Mouse (Mus musculus) brain, adult 2 months (tissue): ENCODE data around the gene Xk.
"Not testable (repeated sequence)": the region's sequence is repeated elsewhere in the genome, so short reads cannot be mapped to it uniquely, and the experiment has no call there.

Experiments
- DNase-seq: peaks from one replicate; pipeline ENCODE4 v3.0.0; 2011; ENCODE audit warnings: low read depth, low spot score

Gene Xk

GRCm38 (mm10) chrX:9272460-9273361, at the start of gene Xk:
Xk (plus strand) TSS chrX:9272756.
- DNase-seq: peak; percentile 88

GRCm38 (mm10) chrX:9227105-9227504, 45.5 kb upstream of the Xk start:
- DNase-seq: peak; percentile 80

GRCm38 (mm10) chrX:9240737-9241591, 31.6 kb upstream of the Xk start:
- peak; percentile 89 for DNase-seq

- peak; percentile 43 for DNase-seq
Measured at GRCm38 (mm10) chrX:9243381-9243864, 29.1 kb upstream of the Xk start.

GRCm38 (mm10) chrX:9244603-9245336, 27.8 kb upstream of the Xk start:
- no peak for DNase-seq

GRCm38 (mm10) chrX:9248911-9249310, 23.6 kb upstream of the Xk start:
- no peak for DNase-seq

- DNase-seq: no peak
Measured at GRCm38 (mm10) chrX:9253990-9254389, 18.6 kb upstream of the Xk start.

- DNase-seq: peak; percentile 54
Measured at GRCm38 (mm10) chrX:9254901-9255300, 17.7 kb upstream of the Xk start.

GRCm38 (mm10) chrX:9256766-9257165, 15.8 kb upstream of the Xk start, which contains the start of gene Gm14862:
Gm14862 (minus strand) TSS chrX:9256899.
- no peak for DNase-seq

GRCm38 (mm10) chrX:9257831-9258230, 14.7 kb upstream of the Xk start:
- DNase-seq: no peak

- no peak for DNase-seq
Measured at GRCm38 (mm10) chrX:9259267-9259666, 13.3 kb upstream of the Xk start.

GRCm38 (mm10) chrX:9271112-9271511, 1.4 kb upstream of the Xk start:
- DNase-seq: peak; percentile 92

- no peak for DNase-seq
Measured at GRCm38 (mm10) chrX:9271947-9272459, 553 bp upstream of the Xk start.

GRCm38 (mm10) chrX:9273377-9274002, 934 bp downstream of the Xk start:
- no peak for DNase-seq

- DNase-seq: no peak
Measured at GRCm38 (mm10) chrX:9274321-9274720, 1.8 kb downstream of the Xk start.

- DNase-seq: not testable (repeated sequence)
Measured at GRCm38 (mm10) chrX:9283464-9283863, 10.9 kb downstream of the Xk start, which contains the start of gene H2al1m. H2al1m (plus strand) TSS chrX:9283764.

GRCm38 (mm10) chrX:9293140-9293829, 20.7 kb downstream of the Xk start:
- not testable (repeated sequence) for DNase-seq

GRCm38 (mm10) chrX:9298413-9298864, 25.9 kb downstream of the Xk start:
- no peak for DNase-seq

GRCm38 (mm10) chrX:9302791-9303190, 30.2 kb downstream of the Xk start:
- DNase-seq: no peak

GRCm38 (mm10) chrX:9303455-9303854, 30.9 kb downstream of the Xk start:
- no peak for DNase-seq
